Mouse (Mus musculus) lung, adult 2 months (tissue): Measurements from ENCODE around the gene Kbtbd8.

ENCODE experiments used
- CTCF ChIP-seq: fragments of 200-500 bp; IDR thresholded peaks from 2 replicates; pipeline ENCODE4 v1.5.1; 2011; ENCODE audit warnings: mild to moderate bottlenecking, low read length, control low read depth; ENCODE audit not compliant: insufficient read depth
- POLR2A ChIP-seq: fragments of 200-500 bp; IDR thresholded peaks from 2 replicates; pipeline ENCODE4 v1.6.1; 2011; ENCODE audit warnings: low read depth, mild to moderate bottlenecking, control low read depth, low read length, borderline replicate concordance; ENCODE audit errors: extremely low read depth

GRCm38 (mm10) chr6:95085276-95085675 is 31.8 kb upstream of the Kbtbd8 start:
- TF ChIP-seq CTCF (no peak), POLR2A (no peak)
